Mouse (Mus musculus) cerebellum, adult 9-10 months (tissue): Measurements from ENCODE around the gene Il1f10.

Experiments used
- DNase-seq: peaks from one replicate; pipeline ENCODE4 v3.0.0; 2022

The Il1f10 gene

GRCm38 (mm10) chr2:24290896-24291295, at the start of gene Il1f10:
Gene Il1f10, plus strand, starts transcription at chr2:24291196.
- DNase-seq, result no peak

DNA sequence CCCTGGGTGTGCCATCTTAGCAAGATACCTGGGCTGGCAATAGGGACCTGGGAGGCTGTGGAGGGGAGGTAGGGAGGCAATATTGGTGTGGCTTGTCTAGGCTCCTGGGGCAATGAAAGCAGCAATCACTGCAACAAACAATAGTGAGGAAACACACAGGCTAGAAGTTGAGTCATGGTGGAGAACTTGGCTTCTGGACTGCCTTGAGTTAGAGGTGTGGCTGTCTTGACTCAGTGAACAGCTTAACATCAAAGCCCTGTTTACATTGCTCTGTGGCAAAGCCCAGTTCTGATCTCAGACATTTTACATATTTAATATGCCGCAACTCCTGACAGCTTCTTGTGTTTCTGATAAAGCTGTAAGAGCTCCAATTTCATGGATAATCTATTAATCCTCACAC, 23.5 kb upstream of the Il1f10 start:
- DNase-seq, result no peak

DNA sequence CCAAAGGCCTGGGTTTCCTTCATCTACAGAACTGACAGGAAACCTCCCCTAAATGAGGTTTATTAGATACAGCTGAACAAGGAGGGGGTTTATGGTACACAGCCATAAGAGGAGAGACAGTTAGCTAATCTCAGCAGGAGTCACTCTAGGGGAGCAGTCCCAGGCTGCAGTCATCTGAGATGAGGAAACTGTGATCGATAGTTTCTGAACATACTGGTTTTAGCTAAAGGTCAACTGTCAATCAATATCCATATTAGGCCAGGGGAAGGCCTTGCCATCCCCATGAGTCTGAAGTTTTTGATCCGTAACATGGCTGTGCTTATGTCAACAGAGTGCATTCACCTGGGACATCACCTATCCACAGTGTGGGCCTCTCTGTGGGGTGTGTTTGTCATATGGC, 17.4 kb upstream of the Il1f10 start:
- DNase-seq, result no peak

- no peak for DNase-seq
Observed at GRCm38 (mm10) chr2:24275146-24275545, 15.8 kb upstream of the Il1f10 start.

- no peak for DNase-seq
Observed at GRCm38 (mm10) chr2:24276654-24277053, 14.3 kb upstream of the Il1f10 start, which contains the start of gene Il1f5. Gene Il1f5, plus strand, starts transcription at chr2:24276954.

DNA sequence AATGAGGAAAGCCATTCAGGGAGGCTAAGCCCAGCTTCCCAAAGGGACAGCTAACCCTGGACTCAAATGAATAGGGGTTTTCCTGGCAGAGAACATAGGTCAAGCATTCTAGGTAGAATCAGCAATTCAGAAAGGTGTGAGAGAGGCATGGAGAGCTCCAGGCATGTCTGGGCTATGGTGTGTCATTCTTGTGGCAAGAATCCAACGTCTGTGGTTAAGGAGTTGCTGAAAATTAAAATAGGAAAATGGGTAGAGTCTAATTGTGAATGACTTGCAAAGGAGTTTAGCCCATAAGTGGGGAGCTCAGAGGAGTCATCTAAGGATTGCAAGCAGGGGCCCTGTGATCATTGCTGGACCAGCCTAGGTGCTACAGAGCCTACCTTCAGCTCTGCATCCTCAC, 3.6 kb downstream of the Il1f10 start:
- no peak for DNase-seq

- DNase-seq, result peak; percentile 28
Observed at GRCm38 (mm10) chr2:24296837-24297236, 5.8 kb downstream of the Il1f10 start.

- no peak for DNase-seq
Observed at GRCm38 (mm10) chr2:24311302-24312001, 20.5 kb downstream of the Il1f10 start.

GRCm38 (mm10) chr2:24316919-24317318, 25.9 kb downstream of the Il1f10 start:
- DNase-seq, result no peak

DNA sequence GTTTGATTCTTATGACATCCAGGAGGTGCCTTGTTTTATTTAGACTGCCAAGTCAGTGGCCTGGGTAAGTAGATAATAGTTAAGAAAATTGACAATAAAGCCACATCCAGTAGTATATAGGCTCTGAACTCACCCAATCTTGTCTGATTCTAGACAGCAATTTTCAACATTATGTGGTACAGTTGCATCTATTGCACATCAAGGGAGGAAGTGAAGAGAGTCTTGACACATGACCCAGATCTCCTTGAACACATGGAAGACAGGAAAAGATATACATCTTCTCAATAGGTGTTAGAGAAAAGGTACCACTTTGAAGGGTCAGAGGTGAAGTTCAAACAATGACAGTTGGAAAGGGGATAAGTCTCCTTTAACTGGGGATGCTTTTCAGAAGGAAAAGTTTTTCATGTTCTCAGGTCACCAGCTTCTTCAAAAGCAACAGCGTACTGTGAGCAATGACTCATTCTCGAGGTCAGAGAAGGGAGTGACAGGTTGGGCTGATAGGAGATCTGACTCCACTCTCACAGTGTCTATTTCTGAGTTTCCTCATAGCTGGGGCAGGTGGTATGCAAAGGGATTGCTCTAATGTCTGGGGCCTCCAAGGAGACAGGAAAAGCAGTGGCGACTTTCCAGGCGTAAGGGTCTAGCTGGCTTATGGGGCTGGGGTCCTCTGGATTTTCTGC, 27.1 kb downstream of the Il1f10 start:
- no peak for DNase-seq

DNA sequence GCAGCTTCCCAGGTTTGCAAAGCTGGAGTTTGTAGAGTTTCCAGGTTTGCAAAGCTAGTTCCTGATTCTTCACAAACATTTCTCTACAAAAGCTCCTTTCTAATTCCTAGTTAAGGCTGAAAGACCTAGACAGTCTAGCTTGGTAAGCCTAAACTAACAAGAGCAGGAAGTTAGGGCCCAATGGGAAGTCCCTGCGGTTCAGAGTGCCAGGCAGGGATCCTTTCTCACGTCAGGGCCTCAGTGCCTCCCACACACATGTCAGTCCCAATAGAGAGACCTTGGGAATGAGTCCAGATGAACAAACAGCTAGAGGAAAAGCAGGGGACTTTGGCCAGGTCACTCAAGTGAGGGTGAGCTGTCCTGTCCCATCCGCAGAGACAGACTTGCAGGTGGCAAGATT, 44.3 kb downstream of the Il1f10 start:
- DNase-seq, result no peak

GRCm38 (mm10) chr2:24336545-24336944, 45.5 kb downstream of the Il1f10 start, which contains the start of gene Il1rn:
Gene Il1rn, plus strand, starts transcription at chr2:24336853.
- no peak for DNase-seq

- no peak for DNase-seq
Observed at GRCm38 (mm10) chr2:24341395-24341885, 50.4 kb downstream of the Il1f10 start.
